Mouse (Mus musculus) kidney, adult 18-20 months (tissue): ENCODE results near the gene Diaph2.
"Not testable (repeated sequence)": the region's sequence is repeated elsewhere in the genome, so short reads cannot be mapped to it uniquely, and the experiment has no call there.

ENCODE experiments used
- DNase-seq: peaks from one replicate; pipeline ENCODE4 v3.0.0; 2021

The Diaph2 gene

GRCm38 (mm10) chrX:130350808-130351435 is 601.4 kb downstream of the Diaph2 start:
- no peak for DNase-seq

- no peak for DNase-seq
Measured at GRCm38 (mm10) chrX:130351480-130351879, 601.9 kb downstream of the Diaph2 start.

- no peak for DNase-seq
Measured at GRCm38 (mm10) chrX:130393508-130394145, 644.1 kb downstream of the Diaph2 start.

- no peak for DNase-seq
Measured at GRCm38 (mm10) chrX:130403214-130403613, 653.7 kb downstream of the Diaph2 start.

- not testable (repeated sequence) for DNase-seq
Measured at GRCm38 (mm10) chrX:130407471-130407870, 657.9 kb downstream of the Diaph2 start.

GRCm38 (mm10) chrX:130408985-130409384 is 659.4 kb downstream of the Diaph2 start:
- no peak for DNase-seq

GRCm38 (mm10) chrX:130423134-130423533 is 673.6 kb downstream of the Diaph2 start:
- no peak for DNase-seq

GRCm38 (mm10) chrX:130451822-130452487 is 702.4 kb downstream of the Diaph2 start:
- DNase-seq, result no peak

GRCm38 (mm10) chrX:130452488-130452823 is 702.9 kb downstream of the Diaph2 start:
- no peak for DNase-seq

- no peak for DNase-seq
Measured at GRCm38 (mm10) chrX:130473133-130473532, 723.6 kb downstream of the Diaph2 start.

- DNase-seq, result no peak
Measured at GRCm38 (mm10) chrX:130480877-130481276, 731.3 kb downstream of the Diaph2 start.

GRCm38 (mm10) chrX:130502680-130503464 is 753.3 kb downstream of the Diaph2 start:
- no peak for DNase-seq

GRCm38 (mm10) chrX:130503465-130503860 is 753.9 kb downstream of the Diaph2 start:
- DNase-seq, result no peak

- DNase-seq, result no peak
Measured at GRCm38 (mm10) chrX:130505626-130506025, 756.1 kb downstream of the Diaph2 start.
